Mouse (Mus musculus) CH12.LX (cell line): ENCODE results near the gene Prrx1. TPM values are rescaled to one million over a fixed set of nuclear protein-coding genes. Genes with fewer than 3 reads are reported as not detected.

Experiments
- DNase-seq: peaks from one replicate; pipeline ENCODE4 v3.0.0-alpha.2; 2013; ENCODE audit errors: extremely low read depth
- H3K27ac ChIP-seq: 2 replicates; pipeline ENCODE4 v1.5.1; 2012; ENCODE audit warnings: low read depth, mild to moderate bottlenecking, control low read depth, moderate library complexity; ENCODE audit not compliant: insufficient read depth
- H3K27me3 ChIP-seq: replicated peaks from 2 replicates; pipeline ENCODE3; 2012; ENCODE audit warnings: inconsistent platforms
- H3K36me3 ChIP-seq, 2 experiments: replicated peaks in 1 of 2; 2 replicates each; pipeline versions ENCODE3 to v1.6.1; 2012; ENCODE audit warnings: inconsistent platforms in 1 of 2, low read length in 1 of 2, mild to moderate bottlenecking in 1 of 2, mixed read lengths in 1 of 2, moderate library complexity in 1 of 2; ENCODE audit not compliant: control insufficient read depth in 1 of 2, insufficient read depth in 1 of 2
- H3K4me1 ChIP-seq, 2 experiments: 2 replicates each; pipeline ENCODE4 v1.6.1; 2012; ENCODE audit warnings: inconsistent platforms in 1 of 2, moderate library complexity in 1 of 2; ENCODE audit not compliant: insufficient read depth in 2 of 2, control insufficient read depth in 1 of 2
- H3K4me2 ChIP-seq: 2 replicates; pipeline ENCODE4 v1.6.1; 2012; ENCODE audit warnings: low read depth, mild to moderate bottlenecking, control low read depth; ENCODE audit not compliant: poor library complexity, insufficient read depth, severe bottlenecking
- H3K4me3 ChIP-seq, 3 experiments: fragments of 150-350 bp in 1 of 3; sonication (generic) in 1 of 3; replicated peaks in 1 of 3; 2 replicates each; pipeline versions ENCODE3 to v1.5.1; 2011 to 2012; ENCODE audit warnings: low read depth in 2 of 3, low read length in 2 of 3, mild to moderate bottlenecking in 2 of 3, moderate library complexity in 2 of 3, control low read depth in 1 of 3, improper control_type of control experiment in 1 of 3, inconsistent platforms in 1 of 3, mixed read lengths in 1 of 3; ENCODE audit not compliant: poor library complexity in 1 of 3
- H3K79me2 ChIP-seq: replicated peaks from 2 replicates; pipeline ENCODE4 v1.6.1; 2012; ENCODE audit warnings: mild to moderate bottlenecking, moderate library complexity; ENCODE audit not compliant: control insufficient read depth, poor library complexity, insufficient read depth, severe bottlenecking; ENCODE audit errors: extremely low read depth
- H3K9ac ChIP-seq: 2 replicates; pipeline ENCODE4 v1.6.1; 2012; ENCODE audit warnings: low read depth, mild to moderate bottlenecking, control low read depth, moderate library complexity; ENCODE audit not compliant: insufficient read depth
- H3K9me3 ChIP-seq: replicated peaks from 2 replicates; pipeline ENCODE3; 2012; ENCODE audit warnings: low read length, inconsistent platforms, mixed read lengths
- BHLHE40 ChIP-seq: IDR thresholded peaks from 2 replicates; pipeline ENCODE4 v1.6.1; 2011; ENCODE audit warnings: mild to moderate bottlenecking, low read depth, low read length, improper control_type of control experiment
- CHD2 ChIP-seq: IDR thresholded peaks from 2 replicates; pipeline ENCODE4 v1.6.1; 2011; ENCODE audit warnings: low read length, improper control_type of control experiment
- CTCF ChIP-seq, 2 experiments: IDR thresholded peaks in 1 of 2; conservative IDR thresholded peaks in 1 of 2; 2 replicates each; pipeline ENCODE4 v1.5.1; 2011 to 2012; ENCODE audit warnings: low read depth in 2 of 2, low read length in 2 of 2, improper control_type of control experiment in 1 of 2, inconsistent platforms in 1 of 2, mild to moderate bottlenecking in 1 of 2, moderate library complexity in 1 of 2
- E2F4 ChIP-seq: IDR thresholded peaks from 2 replicates; pipeline ENCODE4 v1.6.1; 2011; ENCODE audit warnings: low read depth, low read length, improper control_type of control experiment; ENCODE audit not compliant: insufficient replicate concordance
- ELF1 ChIP-seq: IDR thresholded peaks from 2 replicates; pipeline ENCODE4 v1.6.1; 2014; ENCODE audit warnings: low read depth, mild to moderate bottlenecking, inconsistent platforms, low read length, improper control_type of control experiment
- EP300 ChIP-seq: IDR thresholded peaks from 2 replicates; pipeline ENCODE4 v1.6.1; 2011; ENCODE audit warnings: low read length, improper control_type of control experiment
- GABPA ChIP-seq: IDR thresholded peaks from 2 replicates; pipeline ENCODE4 v1.6.1; 2012; ENCODE audit warnings: low read depth, low read length, improper control_type of control experiment, inconsistent platforms; ENCODE audit not compliant: insufficient replicate concordance
- JUND ChIP-seq: conservative IDR thresholded peaks from 2 replicates; pipeline ENCODE4 v1.6.1; 2011; ENCODE audit warnings: low read depth, low read length, improper control_type of control experiment
- KAT2A ChIP-seq: IDR thresholded peaks from 2 replicates; pipeline ENCODE4 v1.6.1; 2012; ENCODE audit warnings: low read length, improper control_type of control experiment, inconsistent platforms; ENCODE audit not compliant: insufficient replicate concordance
- MAFK ChIP-seq: IDR thresholded peaks from 2 replicates; pipeline ENCODE4 v1.6.1; 2011; ENCODE audit warnings: low read length, improper control_type of control experiment; ENCODE audit not compliant: insufficient replicate concordance
- MAX ChIP-seq: IDR thresholded peaks from 2 replicates; pipeline ENCODE4 v1.6.1; 2011; ENCODE audit warnings: low read length, improper control_type of control experiment
- MAZ ChIP-seq: IDR thresholded peaks from 2 replicates; pipeline ENCODE4 v1.6.1; 2012; ENCODE audit warnings: low read depth, mild to moderate bottlenecking, inconsistent platforms, low read length, improper control_type of control experiment, moderate library complexity
- MXI1 ChIP-seq: IDR thresholded peaks from 2 replicates; pipeline ENCODE4 v1.6.1; 2011; ENCODE audit warnings: mild to moderate bottlenecking, low read depth, low read length, improper control_type of control experiment
- NELFE ChIP-seq: IDR thresholded peaks from 2 replicates; pipeline ENCODE4 v1.6.1; 2011; ENCODE audit warnings: low read depth, low read length, improper control_type of control experiment
- NRF1 ChIP-seq: IDR thresholded peaks from 2 replicates; pipeline ENCODE4 v1.6.1; 2014; ENCODE audit warnings: low read depth, mild to moderate bottlenecking, inconsistent platforms, low read length, improper control_type of control experiment, moderate library complexity
- PAX5 ChIP-seq: IDR thresholded peaks from 2 replicates; pipeline ENCODE4 v1.6.1; 2012; ENCODE audit warnings: low read length, inconsistent platforms, mixed read lengths
- POLR2AphosphoS2 ChIP-seq: IDR thresholded peaks from 2 replicates; pipeline ENCODE4 v1.6.1; 2011; ENCODE audit warnings: low read depth, low read length, improper control_type of control experiment
- RCOR1 ChIP-seq: conservative IDR thresholded peaks from 2 replicates; pipeline ENCODE4 v1.6.1; 2012; ENCODE audit warnings: low read depth, mild to moderate bottlenecking, inconsistent platforms, low read length, improper control_type of control experiment
- SIN3A ChIP-seq: IDR thresholded peaks from 2 replicates; pipeline ENCODE4 v1.6.1; 2012; ENCODE audit warnings: low read length, improper control_type of control experiment, inconsistent platforms
- SMC3 ChIP-seq: IDR thresholded peaks from 2 replicates; pipeline ENCODE4 v1.6.1; 2011; ENCODE audit warnings: low read depth, low read length, improper control_type of control experiment
- TBP ChIP-seq: conservative IDR thresholded peaks from 2 replicates; pipeline ENCODE4 v1.6.1; 2011; ENCODE audit warnings: low read depth, low read length, improper control_type of control experiment
- TCF12 ChIP-seq: IDR thresholded peaks from 2 replicates; pipeline ENCODE4 v1.6.1; 2014; ENCODE audit warnings: low read depth, mild to moderate bottlenecking, inconsistent platforms, low read length, improper control_type of control experiment
- UBTF ChIP-seq: IDR thresholded peaks from 2 replicates; pipeline ENCODE4 v1.6.1; 2012; ENCODE audit warnings: low read depth, mild to moderate bottlenecking, inconsistent platforms, low read length, improper control_type of control experiment, moderate library complexity
- USF1 ChIP-seq: IDR thresholded peaks from 2 replicates; pipeline ENCODE4 v1.6.1; 2014; ENCODE audit warnings: low read depth, mild to moderate bottlenecking, inconsistent platforms, low read length, improper control_type of control experiment
- ZMIZ1 ChIP-seq: IDR thresholded peaks from 2 replicates; pipeline ENCODE4 v1.6.1; 2012; ENCODE audit warnings: low read depth, mild to moderate bottlenecking, inconsistent platforms, low read length, improper control_type of control experiment
- dilution Hi-C: fragments of 300-500 bp; cut with MboI; formaldehyde crosslinking; loops from 2 replicates; pipeline ENCODE4 v1.14.3; 2020; ENCODE audit warnings: low sequenced_read_pairs; ENCODE audit not compliant: extremely low pct_unique_long_range_greater_than_20kb, extremely low pct_ligation_motif_present
- in situ Hi-C: fragments of 300-500 bp; cut with MboI; formaldehyde crosslinking; loops from 3 replicates; pipeline ENCODE4 v1.14.3; 2019; ENCODE audit warnings: low sequenced_read_pairs, low pct_ligation_motif_present, low pct_unique_long_range_greater_than_20kb, mixed read lengths
- polyA plus RNA-seq: library from polyadenylated mRNA; unstranded; fragments of >175 nt; gene quantifications from 2 replicates; pipeline ENCODE4 v1.2.1, GENCODE M21; 2012; ENCODE audit warnings: low read depth; ENCODE audit not compliant: insufficient read length
- total RNA-seq, 2 experiments: library from RNA; depleted of rRNA; stranded (reverse); fragments of 300-350 nt in 1 of 2; fragments of >200 nt in 1 of 2; gene quantifications; 2 replicates each; pipeline ENCODE4 v1.2.3; 2012 to 2014

Gene Prrx1
- total and polyA plus RNA-seq, 3 experiments, result not detected

- dilution Hi-C loops (no loop called here), in situ Hi-C loops (no loop called here)
- H3K36me3 ChIP-seq, result no peaks in the 10 kb centered on the region
- no peaks in the 10 kb centered on the region for H3K9me3 ChIP-seq
- H3K9ac ChIP-seq, result no peak overlapping the region
- H3K27ac ChIP-seq, result no peak overlapping the region
- no peak for TF ChIP-seq TBP
- TF ChIP-seq ZMIZ1, result no peak
- TF ChIP-seq POLR2AphosphoS2, result no peak
- no peak for TF ChIP-seq RCOR1
- no peak for TF ChIP-seq EP300
- no peak for TF ChIP-seq PAX5
- no peak for TF ChIP-seq CHD2
- TF ChIP-seq NRF1, result no peak
- TF ChIP-seq BHLHE40, result no peak
- TF ChIP-seq MAFK, result no peak
- TF ChIP-seq CTCF (conservative IDR thresholded peaks at IDR 0.05 in 1 of 2, IDR thresholded peaks at IDR 0.05 in 1 of 2; ENCODE audit: low read depth in 2 of 2, low read length in 2 of 2), result no peak
- TF ChIP-seq JUND, result no peak
- no peaks in the 10 kb centered on the region for H3K79me2 ChIP-seq
- no peak for DNase-seq
- H3K27me3 ChIP-seq, result no peaks in the 10 kb centered on the region
- no peaks in the 10 kb centered on the region for H3K4me1 ChIP-seq
- H3K4me2 ChIP-seq, result no peak overlapping the region
- H3K4me3 ChIP-seq, result no peak overlapping the region
These were observed 38.6 kb downstream of the Prrx1 start for GRCm38 (mm10) chr1:163274919-163275318.

- H3K4me1 ChIP-seq, result no peaks in the 10 kb centered on the region
- no peaks in the 10 kb centered on the region for H3K36me3 ChIP-seq
- H3K4me3 ChIP-seq, result no peak overlapping the region
- no peak overlapping the region for H3K9ac ChIP-seq
- no peak overlapping the region for H3K4me2 ChIP-seq
- dilution Hi-C loops (no loop called here), in situ Hi-C loops (no loop called here)
- DNase-seq, result no peak
- no peaks in the 10 kb centered on the region for H3K9me3 ChIP-seq
- H3K27ac ChIP-seq, result no peak overlapping the region
- H3K27me3 ChIP-seq, result no peaks in the 10 kb centered on the region
- no peak for TF ChIP-seq NELFE
- TF ChIP-seq MAFK, result no peak
- no peak for TF ChIP-seq MXI1
- no peak for TF ChIP-seq EP300
- no peak for TF ChIP-seq NRF1
- no peak for TF ChIP-seq JUND
- no peak for TF ChIP-seq BHLHE40
- H3K79me2 ChIP-seq, result no peaks in the 10 kb centered on the region
These were observed 40.4 kb downstream of the Prrx1 start for GRCm38 (mm10) chr1:163273132-163273531.

- no peaks in the 10 kb centered on the region for H3K9me3 ChIP-seq
- DNase-seq, result no peak
- no peak overlapping the region for H3K9ac ChIP-seq
- H3K4me3 ChIP-seq, result no peak overlapping the region
- H3K4me2 ChIP-seq, result no peak overlapping the region
- in situ Hi-C loops, result no loop called here
- no peaks in the 10 kb centered on the region for H3K36me3 ChIP-seq
- H3K27me3 ChIP-seq, result no peaks in the 10 kb centered on the region
- H3K27ac ChIP-seq, result no peak overlapping the region
- dilution Hi-C loops, result no loop called here
- H3K79me2 ChIP-seq, result no peaks in the 10 kb centered on the region
- H3K4me1 ChIP-seq, result no peaks in the 10 kb centered on the region
- no peak for TF ChIP-seq RCOR1
- no peak for TF ChIP-seq SMC3
- TF ChIP-seq TBP, result no peak
- no peak for TF ChIP-seq MAX
- TF ChIP-seq GABPA, result no peak
- no peak for TF ChIP-seq POLR2AphosphoS2
- no peak for TF ChIP-seq KAT2A
- TF ChIP-seq ELF1, result no peak
- no peak for TF ChIP-seq SIN3A
- no peak for TF ChIP-seq UBTF
- no peak for TF ChIP-seq TCF12
- TF ChIP-seq E2F4, result no peak
- TF ChIP-seq MAFK, result no peak
- TF ChIP-seq USF1, result no peak
- no peak for TF ChIP-seq MAZ
- no peak for TF ChIP-seq NRF1
- TF ChIP-seq ZMIZ1, result no peak
These were observed 46.5 kb downstream of the Prrx1 start for GRCm38 (mm10) chr1:163266853-163267538.
